Mouse (Mus musculus): ENCODE measurements around the gene Dcaf17.

Gene Dcaf17

DNA sequence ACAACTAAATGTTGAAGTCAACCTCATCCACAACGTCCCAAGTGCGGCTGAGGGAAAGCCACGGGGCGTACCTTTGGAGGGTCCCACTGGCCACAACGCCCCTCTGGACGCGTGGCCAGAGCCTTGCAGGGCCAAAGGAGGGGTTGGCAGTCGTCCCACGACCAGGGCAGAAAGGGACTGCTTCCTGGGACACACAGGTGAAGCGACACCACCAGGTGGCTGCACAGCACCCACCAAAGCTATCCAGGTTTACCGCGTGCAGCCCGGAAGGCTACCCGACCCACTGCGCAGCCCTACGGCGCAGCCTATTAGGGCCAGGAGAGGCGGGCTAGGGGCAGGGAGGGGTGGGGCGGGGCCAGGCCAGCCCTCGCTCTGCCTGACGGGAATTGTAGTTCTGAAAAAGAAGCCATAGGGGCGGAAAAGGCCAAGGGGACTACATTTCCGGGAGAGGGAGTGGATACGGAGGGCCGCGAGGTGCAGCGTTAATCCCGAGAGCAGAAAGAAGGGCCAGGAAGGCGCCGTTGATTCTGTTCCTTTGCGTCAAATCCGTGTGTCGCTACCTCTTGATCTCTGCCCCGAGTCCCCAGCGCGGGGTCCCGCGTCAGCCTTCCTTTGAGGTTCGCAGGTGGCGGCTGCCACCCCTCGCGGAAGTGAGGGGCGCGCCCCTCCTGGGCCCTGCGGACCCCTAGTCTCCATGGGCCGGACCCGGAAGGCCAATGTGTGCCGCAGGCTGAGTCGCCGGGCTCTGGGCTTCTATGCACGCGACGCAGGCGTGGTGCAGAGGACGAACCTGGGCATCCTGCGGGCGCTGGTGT lies at the start of gene Dcaf17, which contains the start of gene Mettl8:
Gene Dcaf17, plus strand, starts transcription at position 29 of the 815 bp plus-strand sequence.
Gene Mettl8, minus strand, starts transcription at position 284 of the 815 bp plus-strand sequence.
- peak; percentile 98 for DNase-seq (ENCODE audit: low read depth)

- no peak for DNase-seq (ENCODE audit: low read depth)
These were observed 43.3 kb upstream of the Dcaf17 start for GRCm38 (mm10) chr2:71011816-71012215.

- no peak for DNase-seq (ENCODE audit: low read depth)
These were observed 41.6 kb upstream of the Dcaf17 start for GRCm38 (mm10) chr2:71013521-71013920.

DNA sequence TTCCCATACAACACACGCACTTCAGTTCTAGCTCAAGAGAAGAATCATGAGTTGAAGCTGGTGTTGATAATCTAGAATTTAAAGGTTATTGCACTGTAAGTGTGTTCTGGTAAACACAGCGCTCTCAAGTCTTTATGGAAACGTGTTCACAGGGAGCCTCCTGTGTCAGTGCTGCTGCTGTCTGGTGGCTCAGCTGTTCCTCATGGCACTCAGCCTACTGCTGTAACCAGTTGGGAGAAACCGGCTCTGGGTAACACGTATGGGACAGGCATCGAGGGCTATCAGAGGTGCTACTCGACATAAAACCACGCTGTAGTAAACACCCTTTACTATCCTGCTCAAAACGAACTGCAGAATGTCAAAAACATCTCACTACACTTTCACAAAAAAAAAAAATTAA lies 35.9 kb upstream of the Dcaf17 start:
- no peak for DNase-seq (ENCODE audit: low read depth)

DNA sequence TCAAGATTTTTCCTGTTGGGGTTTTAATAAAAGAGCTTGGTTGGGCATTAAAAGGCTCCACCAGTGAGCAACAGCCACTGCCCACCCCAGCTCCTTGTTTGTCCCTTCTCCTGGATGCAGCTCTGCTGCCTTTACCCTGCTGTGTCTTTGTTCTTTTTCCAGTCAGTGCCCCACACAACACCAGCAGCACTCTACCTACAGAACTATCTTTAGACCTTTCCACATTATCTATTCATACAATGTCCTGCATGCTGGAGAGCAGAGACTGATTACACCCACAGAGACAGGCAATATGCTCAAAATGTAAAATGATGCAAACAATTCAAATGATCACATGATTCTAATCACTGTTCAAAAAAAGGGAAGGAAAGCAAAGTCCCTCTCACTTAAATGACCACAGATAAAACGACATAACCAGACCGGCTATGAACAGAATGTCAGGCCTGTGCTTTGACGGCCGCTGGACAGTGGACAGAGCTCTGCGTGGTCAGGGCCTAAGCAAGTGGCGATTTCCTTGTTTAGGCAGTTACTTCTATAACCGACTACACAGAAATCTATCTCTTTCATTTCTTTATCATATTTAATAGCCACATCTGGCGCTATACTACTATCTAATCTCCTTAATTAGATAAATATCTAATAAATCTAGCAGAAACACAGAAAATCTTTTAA lies 35.3 kb upstream of the Dcaf17 start:
- peak; percentile 42 for DNase-seq (ENCODE audit: low read depth)

DNA sequence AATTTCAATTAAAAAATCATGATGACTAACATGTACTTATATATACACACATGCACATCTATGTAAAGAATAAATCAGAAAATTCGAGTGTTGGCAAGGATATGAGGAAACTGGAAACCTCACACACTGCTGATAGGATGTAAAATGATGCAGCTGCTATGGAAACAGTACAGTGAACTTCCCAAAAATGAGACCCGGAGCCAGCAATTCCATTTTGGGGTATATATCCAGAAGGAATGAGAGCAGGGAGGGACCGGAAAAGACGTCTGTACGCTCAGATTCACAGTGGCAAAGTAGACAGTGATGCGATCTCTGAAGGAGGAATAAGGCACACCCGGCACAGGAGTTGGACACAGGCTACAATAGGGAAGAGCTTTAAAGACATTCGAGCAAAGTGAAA lies 34.5 kb upstream of the Dcaf17 start:
- DNase-seq (ENCODE audit: low read depth), result no peak

DNA sequence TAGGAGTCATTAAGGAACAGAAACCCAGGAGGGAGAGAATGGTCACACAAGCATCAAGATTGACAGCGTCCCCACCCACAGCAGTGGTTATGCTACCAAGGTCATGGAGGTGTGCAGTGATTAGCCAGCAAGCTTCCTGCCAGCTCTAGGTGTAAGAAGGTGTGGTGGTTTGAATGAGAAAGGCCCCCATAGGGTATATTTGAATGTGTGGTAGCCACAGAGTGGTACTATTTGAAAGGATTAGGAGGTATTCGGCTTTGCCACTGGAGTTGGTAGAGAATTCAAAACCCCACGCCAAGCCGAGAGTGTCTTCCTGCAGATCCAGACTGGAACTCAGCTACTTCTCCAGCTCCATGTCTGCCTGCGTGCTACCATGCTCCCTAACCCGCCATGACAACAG lies 32.1 kb upstream of the Dcaf17 start:
- DNase-seq (ENCODE audit: low read depth), result no peak

DNA sequence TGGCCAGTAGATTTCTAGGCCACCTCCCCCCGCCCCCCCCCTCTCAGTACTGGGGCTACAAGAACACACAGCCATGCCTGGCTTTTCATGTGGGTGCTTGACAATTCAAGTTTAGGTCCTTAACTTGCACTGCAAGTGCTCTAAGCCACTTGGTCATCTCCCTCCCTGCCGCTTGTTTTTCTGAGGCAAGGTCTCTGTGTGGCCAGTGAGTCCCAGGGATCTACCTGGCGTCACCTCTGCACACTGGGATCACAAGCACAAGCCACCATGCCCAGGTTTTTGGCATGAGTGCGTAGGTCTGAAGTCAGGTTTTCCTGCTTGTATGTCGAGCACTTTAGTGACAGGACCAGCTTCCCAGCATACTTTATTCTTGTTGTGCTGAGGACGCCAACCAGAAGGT lies 31.1 kb upstream of the Dcaf17 start:
- no peak for DNase-seq (ENCODE audit: low read depth)

DNA sequence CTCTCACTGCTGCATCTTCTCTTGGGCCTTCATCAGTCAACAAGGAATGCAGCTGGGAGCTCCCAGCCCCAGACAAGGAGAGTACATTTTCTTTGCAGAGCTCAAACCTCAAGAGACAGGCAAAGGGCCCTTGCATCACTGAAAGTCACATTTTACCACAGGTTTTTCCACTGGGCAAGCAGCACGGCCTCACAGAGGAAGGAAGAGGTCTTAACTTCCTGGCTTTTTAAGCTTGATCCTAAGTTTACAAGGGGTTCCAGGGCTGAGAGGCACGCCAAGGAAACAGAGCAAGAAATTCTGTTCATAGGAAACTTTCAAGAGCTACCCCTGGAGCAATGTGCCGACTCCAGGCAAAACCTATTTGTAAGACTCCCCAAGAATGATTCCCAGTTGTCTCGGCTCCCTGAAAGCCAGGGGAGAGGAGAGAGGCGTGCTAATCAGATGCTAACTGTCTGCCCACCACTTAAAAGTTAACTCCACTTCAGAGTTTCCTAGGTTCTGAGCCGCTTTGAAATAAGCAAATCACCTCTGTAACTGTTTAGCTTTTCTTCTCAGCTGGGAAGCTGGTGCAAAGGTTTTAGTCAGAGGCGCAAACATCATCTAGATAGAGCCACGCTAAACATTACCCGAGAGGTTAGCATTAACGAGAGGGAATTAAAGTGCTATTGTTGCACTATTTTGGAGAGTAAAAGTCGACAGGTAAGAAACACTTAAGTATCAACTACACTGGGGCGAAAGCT lies 29.4 kb upstream of the Dcaf17 start:
- DNase-seq (ENCODE audit: low read depth), result peak; percentile 41

GRCm38 (mm10) chr2:71026787-71027186 lies 28.3 kb upstream of the Dcaf17 start:
- peak; percentile 71 for DNase-seq (ENCODE audit: low read depth)

GRCm38 (mm10) chr2:71027631-71028030 lies 27.5 kb upstream of the Dcaf17 start:
- DNase-seq (ENCODE audit: low read depth), result no peak

DNA sequence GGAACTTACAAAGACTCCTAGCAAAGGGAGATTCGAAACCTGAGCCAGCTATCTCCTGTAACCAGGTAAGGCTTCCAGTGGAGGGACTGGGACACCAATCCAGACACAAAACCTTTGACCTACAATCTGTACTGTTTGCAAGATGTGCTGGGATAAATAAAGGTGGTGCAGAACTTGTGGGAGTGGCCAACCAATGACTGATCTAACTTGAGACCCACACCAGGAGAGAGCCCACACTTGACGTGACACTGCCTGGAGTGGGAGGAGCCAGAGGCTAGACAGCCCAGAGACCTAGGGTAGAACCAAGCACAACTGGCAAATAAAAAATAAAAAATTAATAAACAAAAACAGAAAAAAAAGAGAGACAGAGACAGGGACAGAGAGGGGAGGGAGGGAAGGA lies 24.5 kb upstream of the Dcaf17 start:
- DNase-seq (ENCODE audit: low read depth), result no peak

GRCm38 (mm10) chr2:71031973-71032794 lies 22.9 kb upstream of the Dcaf17 start:
- DNase-seq (ENCODE audit: low read depth), result peak; percentile 88

DNA sequence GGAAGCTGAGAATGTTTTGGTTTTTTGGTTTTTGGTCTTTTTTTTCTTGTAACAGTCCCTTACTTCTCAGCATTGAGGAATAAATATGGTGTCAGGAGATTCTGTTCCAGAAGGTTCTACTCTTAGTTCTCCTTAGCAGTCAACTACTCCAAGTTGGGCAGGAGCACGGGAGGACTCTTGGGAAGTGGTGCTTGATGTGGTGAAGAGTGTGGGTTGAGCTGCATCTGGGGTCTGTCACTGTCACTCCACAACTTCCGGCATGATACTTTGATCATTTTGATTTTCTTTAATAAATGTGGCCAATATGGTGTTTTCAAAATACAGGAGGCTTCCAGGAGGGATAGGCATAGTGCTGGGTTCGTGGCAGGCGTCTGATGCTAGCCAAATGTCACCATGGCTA lies 22.1 kb upstream of the Dcaf17 start:
- DNase-seq (ENCODE audit: low read depth), result no peak

DNA sequence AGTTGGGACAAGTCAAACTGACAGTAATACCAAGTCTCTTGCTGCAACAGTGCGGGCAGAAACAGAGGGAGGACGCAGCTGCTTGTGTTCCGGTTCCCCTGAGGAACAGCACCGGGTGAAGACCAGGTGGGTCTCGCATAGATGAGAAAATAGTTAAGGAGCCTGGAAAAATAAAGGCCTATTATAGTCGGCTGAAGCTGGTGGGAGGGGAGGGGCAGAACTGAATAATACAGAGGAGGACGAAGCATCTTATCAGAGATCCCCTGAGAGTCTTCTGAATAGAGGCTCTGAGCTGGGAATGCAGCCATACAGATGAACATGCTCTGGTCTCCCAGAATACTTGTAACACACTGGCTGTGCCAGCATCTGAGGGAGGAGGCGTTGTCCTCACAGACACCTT lies 21.1 kb upstream of the Dcaf17 start:
- no peak for DNase-seq (ENCODE audit: low read depth)

DNA sequence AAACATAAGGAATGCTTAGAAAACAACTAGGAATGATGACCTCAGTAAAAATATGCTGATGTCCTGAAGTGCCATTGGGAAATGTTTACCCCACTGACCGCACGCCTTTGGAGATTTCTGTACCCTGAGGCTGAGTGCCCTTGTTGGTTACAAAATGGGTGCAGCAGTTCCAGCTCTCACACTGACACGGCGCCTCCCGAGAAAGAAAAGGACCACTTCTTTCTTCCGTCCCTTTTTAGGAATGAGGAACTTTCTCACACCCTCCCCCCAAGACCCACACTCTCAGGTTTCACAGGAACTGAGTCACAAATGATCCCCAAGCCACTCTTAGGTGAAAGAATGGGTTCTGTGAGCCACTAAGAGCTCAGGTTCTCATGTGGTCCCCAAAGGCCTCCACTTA lies 17.7 kb upstream of the Dcaf17 start:
- peak; percentile 61 for DNase-seq (ENCODE audit: low read depth)

DNA sequence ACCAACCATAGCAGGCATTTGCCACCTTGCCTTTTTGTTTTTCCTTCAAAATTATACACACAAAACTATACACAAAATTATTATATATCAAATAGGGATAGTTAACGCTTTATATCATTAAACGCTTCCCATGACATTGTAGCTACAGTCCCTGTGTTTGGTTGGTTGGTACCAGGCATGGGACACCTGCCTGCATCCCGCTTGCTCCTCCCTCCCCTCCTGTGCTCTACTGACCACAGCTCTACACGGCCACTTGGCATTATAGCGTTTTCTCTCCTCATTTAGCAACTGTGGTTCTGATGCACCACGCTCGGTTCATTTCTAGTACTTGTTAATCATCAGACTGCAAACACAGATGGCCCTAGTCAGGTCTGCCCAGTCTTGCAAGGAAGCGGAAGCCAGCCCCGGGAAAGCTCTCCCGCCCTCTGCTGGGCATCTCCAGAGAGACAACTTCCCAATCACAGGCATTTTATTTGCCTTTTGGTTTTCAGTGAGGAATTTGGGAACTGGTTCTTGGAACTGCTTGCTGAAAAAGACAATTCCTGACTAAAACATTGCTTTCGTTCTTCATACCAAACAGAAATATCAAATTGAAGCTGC lies 15.5 kb upstream of the Dcaf17 start:
- peak; percentile 64 for DNase-seq (ENCODE audit: low read depth)

- no peak for DNase-seq (ENCODE audit: low read depth)
These were observed 9.0 kb upstream of the Dcaf17 start for GRCm38 (mm10) chr2:71046151-71046550.

- peak; percentile 84 for DNase-seq (ENCODE audit: low read depth)
These were observed 8.3 kb upstream of the Dcaf17 start for GRCm38 (mm10) chr2:71046751-71047320.

- no peak for DNase-seq (ENCODE audit: low read depth)
These were observed 6.2 kb upstream of the Dcaf17 start for GRCm38 (mm10) chr2:71048896-71049295.

DNA sequence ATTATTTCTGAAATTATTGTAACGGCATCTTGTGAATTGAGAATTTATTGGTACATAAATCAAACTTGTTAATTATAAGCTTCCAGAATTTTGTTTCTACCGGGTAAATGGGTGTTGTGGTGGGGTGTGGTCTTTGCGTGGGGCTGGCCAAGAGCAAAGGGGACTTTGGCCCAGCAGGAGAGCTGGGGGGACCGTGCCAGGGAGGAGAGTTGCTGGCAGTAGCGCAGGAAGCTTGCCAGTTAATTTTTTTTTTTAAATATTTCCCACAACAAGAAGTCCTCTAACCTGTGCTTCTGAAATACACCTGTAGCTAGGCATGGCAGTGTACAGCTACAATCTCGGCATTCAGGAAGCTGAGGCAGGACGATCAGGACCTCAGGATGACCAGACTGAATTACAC lies 4.6 kb upstream of the Dcaf17 start:
- no peak for DNase-seq (ENCODE audit: low read depth)

Measured in 416B (cell line).